Mouse (Mus musculus) testis, adult 2 months (tissue): ENCODE measurements at regions not wholly inside any gene's neighbourhood (a gene's known extent, or its start where the extent isn't known, plus 50 kb on each side); places are given as distances from the start of the nearest gene placed in this dataset.

Source experiments
- CTCF ChIP-seq: fragments of 200-500 bp; IDR thresholded peaks from 2 replicates; pipeline ENCODE4 v1.5.1; 2012; ENCODE audit warnings: low read depth, mild to moderate bottlenecking, inconsistent platforms, low read length, moderate library complexity; ENCODE audit not compliant: control insufficient read depth, insufficient read depth, insufficient replicate concordance
- POLR2A ChIP-seq: fragments of 200-500 bp; IDR thresholded peaks from 2 replicates; pipeline ENCODE4 v1.6.1; 2012; ENCODE audit warnings: low read depth, mild to moderate bottlenecking, inconsistent platforms, low read length, moderate library complexity; ENCODE audit not compliant: control insufficient read depth

GRCm38 (mm10) chr13:46026018-46026417, 61.2 kb upstream of the Atxn1 start:
- TF ChIP-seq CTCF (no peak), POLR2A (no peak)
